Mouse (Mus musculus): ENCODE results near the gene Cdk5rap1.

Cdk5rap1 gene

DNA sequence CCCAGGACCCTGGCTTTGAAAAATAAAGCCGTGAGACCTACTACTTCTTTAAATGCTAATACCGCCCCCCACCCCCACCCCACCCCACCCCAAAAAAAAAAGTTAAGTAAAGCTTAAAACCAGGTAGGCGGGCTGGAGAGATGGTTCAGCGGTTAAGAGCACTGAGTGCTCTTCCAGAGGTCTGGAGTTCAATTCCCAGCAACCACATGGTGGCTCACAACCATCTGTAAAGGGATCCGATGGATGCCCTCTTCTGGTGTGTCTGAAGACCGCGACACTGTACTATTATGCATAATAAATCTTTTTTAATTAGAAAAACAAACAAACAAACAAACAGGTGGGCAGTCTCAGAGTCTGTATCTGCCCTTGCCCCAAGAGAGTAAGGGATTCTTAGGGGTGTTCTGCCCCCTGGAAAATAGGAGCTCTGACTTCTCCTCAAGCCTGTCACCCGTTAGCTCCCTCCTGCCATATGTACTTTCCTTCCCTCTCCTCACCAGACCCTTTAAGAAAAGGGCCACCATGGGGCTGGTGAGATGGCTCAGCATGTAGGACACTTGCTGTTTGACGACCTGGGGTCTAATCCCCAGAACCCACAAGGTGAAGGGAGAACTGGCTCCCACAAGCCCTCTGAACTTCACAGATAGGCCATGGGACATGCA is at the start of gene Cdk5rap1:
Gene Cdk5rap1, minus strand, starts transcription at position 169 of the 659 bp plus-strand sequence.
- DNase-seq (ENCODE audit: low read depth, low spot score): no peak

DNA sequence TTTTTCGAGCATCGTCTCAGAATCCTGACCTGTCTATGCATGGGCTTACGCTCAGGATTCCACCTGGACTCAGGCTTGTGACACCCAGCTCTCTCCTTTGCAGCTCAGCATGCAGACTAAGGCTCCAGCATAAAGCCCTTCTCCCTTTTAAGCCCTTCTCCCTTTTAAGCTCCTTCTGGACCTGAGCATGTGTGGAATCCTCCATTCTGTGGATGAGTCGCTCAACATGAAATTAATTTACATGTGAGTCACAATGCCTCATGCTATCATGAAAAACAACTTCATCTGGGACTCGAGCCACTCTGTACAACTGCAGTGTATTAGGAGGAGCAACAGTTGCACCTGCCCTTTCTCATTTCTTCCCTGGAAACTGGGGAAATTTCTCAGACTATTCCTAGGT is 49.4 kb upstream of the Cdk5rap1 start:
- DNase-seq (ENCODE audit: low read depth, low spot score): no peak

DNA sequence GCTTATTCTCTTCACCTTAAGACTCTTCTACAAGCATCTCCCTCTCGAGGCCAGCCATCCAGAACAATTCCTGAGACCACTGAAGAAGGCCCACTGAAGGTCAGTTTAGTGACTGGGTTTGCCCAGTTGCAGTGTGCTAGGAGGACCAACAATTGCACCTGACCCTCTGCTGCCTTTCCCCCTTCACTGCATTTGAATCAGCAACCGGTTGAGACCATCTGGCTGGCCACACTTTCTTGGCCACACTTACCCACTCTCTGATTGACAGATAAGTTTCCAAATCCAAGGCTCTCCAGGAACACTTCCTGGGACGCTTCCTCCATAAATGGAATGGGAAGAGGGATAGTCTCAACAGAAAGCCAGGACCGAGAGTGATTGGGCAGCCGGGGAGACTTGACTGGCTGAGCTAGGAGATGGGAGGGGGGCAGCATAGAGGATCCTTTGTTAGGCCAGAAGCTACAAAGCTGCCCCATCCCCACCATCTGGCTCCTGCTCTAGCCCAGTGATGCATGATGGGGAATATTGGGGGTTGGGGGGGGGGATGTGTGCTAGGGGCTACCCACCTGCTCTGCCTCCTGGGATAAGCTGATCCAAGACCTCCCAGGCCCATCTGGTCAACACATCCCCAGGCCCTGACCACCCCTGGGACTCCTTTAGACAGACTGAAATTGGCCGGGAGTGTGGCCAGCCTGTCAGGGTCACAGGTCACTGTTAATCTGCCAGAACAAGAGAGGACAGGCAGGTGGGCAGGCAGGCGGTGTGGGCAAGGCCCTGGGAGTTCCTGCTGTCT is 48.3 kb upstream of the Cdk5rap1 start:
- no peak for DNase-seq (ENCODE audit: low read depth, low spot score)

DNA sequence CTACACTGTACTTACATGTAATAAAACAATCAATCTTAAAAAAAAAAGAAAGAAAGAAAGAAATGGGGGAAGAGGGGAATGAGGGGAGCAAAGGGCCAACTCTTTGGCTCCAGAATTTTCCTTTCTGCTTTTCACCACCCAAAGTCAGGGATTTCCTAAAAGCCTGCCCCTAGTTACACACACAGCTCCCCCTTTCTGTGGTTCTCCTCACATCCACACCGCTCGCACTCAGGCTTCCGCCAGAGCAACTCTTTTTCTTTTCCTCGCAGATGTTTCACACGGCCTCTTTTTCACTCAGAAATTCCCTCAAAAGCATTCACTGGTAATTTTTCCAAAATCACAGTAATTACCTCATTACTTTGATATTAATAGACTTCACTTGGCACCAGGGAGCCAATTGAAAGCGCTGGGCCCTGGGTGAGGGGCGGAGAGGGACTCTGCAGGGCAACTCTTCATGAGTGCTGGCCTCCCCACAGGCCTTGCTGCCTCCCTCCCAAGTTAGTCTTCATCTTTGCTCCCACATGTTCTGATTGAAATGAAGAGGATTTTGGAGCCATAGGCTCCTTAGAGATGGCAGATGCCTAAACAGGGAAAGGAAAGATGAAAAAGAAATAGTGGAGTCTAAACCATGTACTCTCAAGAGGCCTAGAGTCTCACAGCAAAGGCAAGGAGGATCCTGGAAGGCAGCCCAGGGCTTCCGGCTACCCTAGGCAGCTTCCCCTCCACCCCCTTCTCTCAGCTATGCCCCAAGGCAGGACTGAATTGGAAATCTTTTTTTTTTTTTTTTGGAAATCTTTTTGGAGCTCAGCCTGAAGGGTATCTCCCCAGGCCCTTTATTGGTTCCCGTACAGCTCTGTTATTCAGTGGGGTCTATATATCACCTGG is 47.1 kb upstream of the Cdk5rap1 start:
- no peak for DNase-seq (ENCODE audit: low read depth, low spot score)

DNA sequence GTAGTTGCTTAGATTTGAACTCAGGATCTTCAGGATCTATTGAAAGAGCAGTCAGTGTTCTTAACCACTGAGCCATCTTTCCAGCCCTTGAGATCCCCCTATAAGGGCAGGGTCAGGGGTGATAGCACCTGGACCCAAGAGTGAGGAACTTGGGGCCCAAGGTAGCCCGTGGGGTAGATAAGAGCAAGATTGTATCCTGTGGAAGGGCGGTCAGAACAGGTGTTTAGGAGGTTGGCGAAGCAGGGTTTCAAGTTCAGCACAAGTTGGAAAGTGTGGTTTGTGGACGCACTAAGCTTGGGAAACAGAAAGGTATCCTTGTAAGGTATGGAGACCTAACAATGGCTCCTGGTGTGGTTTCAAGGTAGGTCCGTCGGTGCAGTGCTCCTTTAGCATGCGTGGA is 45.2 kb upstream of the Cdk5rap1 start:
- no peak for DNase-seq (ENCODE audit: low read depth, low spot score)

DNA sequence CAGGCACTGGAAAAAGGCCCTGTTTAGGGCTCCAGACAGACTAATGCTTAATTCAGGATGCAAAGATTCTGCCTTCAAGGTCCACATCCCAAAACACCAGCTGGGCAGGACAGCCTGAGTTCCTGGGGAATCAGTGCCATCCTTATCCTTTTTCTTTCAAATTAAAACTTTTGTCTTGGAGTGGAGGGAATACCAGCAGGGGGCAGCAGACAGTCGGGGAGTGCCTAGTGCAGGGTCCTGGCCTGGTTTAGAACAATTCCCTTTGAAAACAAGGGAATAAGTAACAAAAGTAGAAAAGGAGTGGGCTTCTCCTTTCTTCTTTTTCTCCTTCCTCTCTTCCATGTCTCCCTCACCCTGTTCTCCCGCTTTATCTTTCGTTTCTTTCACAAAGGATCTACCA is 44.3 kb upstream of the Cdk5rap1 start:
- peak; percentile 72 for DNase-seq (ENCODE audit: low read depth, low spot score)

DNA sequence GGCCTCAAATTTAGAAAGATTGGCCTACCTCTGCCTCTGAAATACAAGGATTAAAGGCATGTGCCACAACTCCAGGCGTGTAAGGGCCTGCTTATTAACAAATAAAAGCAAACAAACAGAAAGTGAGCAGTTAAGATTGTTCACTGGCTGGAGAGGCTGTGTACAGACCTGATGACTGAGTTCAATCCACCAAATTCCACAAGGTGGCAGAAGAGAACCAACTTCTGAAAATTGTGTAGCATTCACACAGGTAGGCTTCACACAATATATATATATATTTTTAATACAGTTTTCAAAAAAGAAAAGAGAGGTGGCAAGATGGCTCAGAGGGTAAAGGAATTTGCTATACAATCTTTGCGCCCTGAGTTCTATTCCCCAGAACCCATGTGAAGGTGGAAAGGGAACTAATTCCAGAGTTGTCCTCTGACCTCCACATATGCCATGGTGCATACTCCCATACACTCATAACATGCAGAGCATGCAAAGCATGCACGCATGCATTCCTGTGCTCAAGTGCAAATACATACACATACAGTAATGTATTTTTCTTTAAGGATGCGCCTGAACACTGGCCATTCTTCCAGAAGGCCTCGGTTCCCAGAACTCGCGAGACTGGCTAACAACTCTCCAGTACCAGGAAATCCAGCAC is 39.3 kb upstream of the Cdk5rap1 start:
- peak; percentile 70 for DNase-seq (ENCODE audit: low read depth, low spot score)

DNA sequence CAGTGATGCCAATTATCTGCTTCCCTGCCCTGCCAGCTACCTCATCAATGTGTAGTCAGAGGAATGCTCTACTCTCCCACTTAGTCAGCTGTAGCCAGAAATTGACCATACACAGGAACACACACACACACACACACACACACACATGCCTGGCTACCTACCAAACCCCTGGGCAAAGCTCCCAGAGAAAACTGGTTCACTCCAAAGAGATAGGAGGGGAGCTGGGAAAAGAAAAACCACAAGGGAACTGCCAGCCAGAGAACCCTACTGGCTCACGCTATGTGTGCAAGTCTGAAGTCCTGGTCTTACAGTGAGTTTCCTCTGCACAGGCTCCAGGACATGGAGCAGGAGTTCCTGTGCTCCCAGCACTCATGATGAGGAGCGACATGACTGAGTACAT is 37.5 kb upstream of the Cdk5rap1 start:
- DNase-seq (ENCODE audit: low read depth, low spot score): no peak

DNA sequence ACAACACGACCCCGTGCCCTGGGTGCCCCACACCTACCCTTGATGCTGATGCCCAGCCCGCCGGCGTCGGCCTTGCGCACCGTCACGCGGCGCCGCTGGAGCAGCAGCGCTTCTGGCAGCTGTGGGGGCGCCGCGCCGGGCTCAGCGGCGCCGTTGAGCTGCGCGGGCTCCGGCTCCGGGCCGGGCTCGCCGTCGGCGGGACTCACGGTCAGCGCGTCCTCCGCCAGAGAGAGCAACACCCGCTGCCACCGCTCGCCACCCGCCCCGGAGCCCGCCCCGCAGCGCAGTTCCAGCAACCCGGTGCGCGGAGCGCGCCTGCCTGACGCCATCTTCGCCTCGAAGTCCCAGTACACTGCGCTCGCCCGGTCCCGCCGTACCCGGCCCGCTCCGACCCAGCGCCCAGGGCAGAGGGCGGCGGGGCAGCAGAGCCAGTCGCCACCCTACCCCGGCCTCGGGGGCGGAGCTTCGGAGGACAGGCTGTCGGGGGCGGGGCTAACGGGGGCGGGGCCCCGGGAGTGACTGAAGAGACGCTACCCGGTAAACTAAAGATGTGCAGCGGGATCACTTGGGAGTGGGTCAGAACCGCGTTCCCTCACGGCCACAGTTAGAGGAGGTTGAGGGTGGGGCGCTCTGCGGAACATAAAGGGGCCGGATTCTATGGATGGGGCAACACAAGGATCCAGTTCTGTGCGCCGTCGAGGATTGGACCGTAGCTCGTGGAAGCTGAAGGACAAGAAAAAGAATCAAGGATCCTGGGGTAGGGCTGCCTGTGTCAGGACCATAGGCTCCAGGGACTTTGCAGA is 35.0 kb upstream of the Cdk5rap1 start, which contains the start of gene Snta1:
Gene Snta1, minus strand, starts transcription at position 457 of the 803 bp plus-strand sequence.
- DNase-seq (ENCODE audit: low read depth, low spot score): peak; percentile 81

DNA sequence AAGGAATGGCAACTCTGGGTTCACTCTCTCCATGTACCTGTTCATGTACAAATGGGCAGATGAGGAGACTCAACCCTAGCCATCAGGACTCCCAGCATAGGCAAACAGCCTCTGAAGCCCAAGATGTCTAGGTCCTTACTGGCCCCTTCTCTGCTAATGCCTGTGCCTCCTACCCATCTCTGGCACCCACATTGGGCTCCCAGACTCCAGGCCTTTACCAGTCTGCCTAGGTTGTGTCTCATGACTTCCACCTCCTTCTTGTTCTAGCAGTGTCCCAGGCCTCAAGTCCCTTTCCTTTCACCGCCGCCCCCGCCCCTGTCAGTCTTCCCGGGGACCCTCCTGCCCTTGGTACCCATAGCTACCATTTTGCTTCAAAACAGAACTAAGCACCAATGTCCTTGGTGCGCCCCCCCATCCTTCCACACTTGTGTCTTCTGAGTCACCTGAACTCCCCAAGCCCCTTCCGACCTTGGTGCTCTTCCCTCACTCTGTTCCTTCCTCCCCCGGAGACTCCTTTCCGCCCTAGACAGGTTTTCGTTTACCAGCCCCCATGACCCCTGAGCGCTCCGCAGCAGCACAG is 34.3 kb upstream of the Cdk5rap1 start:
- no peak for DNase-seq (ENCODE audit: low read depth, low spot score)

DNA sequence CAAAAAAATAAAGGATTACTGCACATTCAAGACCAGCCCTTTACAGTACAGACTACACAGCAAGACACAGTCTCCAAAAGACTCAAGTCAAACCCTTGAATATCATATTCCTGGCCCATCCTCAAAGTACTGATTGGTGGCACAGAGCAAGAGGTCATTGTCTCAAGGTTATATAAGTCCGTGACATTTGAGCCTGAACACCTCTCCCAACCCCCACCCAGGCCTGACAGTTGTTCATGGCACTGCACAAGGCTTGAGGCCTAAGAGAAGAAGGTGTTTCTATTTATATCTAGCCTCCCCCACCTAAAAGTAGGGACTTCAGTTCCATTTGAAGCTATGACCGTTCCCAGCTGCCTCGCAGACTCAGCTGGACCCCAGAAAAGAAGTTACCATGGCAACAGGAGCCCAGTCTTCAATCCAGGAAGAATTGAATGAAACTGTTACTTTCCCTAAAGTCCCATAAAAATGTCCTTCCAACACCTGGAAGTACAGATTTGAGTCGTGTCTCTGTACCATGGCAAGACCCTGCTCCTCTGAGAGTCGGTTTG is 32.7 kb upstream of the Cdk5rap1 start:
- no peak for DNase-seq (ENCODE audit: low read depth, low spot score)

DNA sequence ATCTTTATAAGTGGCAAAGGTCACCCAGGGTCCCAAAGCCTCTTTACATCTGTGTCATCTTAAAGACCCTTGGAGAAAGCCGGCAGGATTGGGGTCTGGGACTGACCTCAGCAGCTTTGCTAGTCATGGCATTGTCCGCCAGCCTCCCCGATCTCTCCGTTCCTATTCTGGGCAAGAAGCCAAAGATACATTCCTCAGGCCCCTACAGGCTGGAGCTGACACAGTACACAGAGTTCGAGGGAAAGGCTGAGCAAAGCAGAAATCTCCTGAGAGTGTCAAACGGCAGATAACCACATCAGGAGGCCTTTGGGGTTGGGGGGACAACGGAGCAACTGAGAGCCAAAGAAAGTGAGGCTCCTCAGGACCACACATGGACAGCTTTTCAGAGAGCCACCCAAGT is 30.0 kb upstream of the Cdk5rap1 start:
- no peak for DNase-seq (ENCODE audit: low read depth, low spot score)

DNA sequence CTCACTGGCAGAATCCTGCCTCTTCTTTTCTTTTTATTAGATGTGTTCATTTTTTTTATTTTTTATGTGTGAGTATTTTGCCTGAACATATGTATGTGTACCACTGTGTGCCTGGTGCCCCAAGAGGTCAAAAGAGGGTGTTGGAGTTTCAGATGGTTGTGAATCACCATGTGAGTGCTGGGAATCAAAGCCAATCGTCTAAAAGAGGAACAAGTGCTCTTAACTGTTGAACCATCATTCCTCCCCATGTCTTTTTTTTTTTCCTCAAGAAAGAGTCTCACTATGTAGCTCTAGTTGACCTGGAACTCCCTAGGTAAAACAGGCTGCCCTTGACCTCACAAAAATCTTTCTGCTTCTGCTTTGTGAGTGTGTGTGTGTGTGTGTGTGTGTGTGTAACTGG is 29.2 kb upstream of the Cdk5rap1 start:
- DNase-seq (ENCODE audit: low read depth, low spot score): no peak

DNA sequence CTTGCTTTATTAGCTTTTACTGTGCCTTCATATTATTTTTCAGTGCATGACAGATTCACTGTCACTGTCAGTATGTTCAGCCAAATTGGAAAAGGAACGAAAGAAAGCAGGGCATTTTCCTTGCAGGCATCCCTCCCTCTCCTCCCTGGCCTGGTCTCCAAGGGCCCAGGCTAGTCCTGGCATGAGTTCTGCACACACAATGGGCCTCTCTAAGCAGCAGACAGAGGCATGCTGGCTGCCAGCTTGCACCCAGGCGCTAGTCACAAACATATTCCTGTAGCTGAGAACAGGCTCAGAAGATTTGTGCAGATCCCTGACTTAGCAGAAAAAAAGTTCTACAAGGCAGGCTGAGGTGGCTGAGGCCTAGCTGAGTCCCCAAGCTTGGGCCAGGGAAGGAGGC is 26.5 kb upstream of the Cdk5rap1 start:
- DNase-seq (ENCODE audit: low read depth, low spot score): no peak

DNA sequence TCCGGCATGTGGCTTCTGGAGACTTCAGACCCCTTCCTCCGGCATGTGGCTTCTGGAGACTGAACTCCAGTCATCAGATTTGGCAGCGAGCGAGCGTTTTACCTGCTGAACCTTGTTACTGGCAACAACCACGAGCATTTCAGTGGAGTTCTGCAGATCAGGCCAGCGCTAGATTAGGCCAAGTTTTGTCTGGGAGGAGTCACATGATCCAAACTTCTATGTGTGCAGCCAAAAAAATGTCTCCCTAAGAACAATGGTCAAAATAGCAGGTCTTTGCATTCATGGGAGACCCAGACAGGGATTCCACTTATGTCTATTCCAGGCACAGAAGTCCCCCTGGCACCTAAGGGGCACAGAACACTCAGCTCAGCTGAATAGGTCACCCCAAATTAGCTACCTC is 25.5 kb upstream of the Cdk5rap1 start:
- no peak for DNase-seq (ENCODE audit: low read depth, low spot score)

DNA sequence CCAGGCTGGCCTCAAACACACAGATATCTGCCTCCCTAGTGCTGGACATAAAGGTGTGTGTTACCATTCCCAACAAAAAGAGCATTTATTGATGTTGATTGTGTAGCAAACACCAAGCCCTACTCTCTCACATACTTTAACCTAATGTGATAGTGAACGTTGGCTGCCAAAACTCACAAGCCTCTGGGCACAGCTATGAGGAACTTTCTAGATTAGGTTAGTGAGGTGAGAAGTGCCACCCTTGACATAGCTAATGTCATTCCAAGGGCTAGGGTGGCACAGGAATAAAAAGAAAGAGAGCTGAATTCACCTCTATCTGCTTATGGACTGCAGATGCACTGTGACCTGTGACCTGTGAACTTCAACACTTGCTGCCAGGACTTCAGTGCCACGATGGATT is 23.7 kb upstream of the Cdk5rap1 start:
- DNase-seq (ENCODE audit: low read depth, low spot score): no peak

DNA sequence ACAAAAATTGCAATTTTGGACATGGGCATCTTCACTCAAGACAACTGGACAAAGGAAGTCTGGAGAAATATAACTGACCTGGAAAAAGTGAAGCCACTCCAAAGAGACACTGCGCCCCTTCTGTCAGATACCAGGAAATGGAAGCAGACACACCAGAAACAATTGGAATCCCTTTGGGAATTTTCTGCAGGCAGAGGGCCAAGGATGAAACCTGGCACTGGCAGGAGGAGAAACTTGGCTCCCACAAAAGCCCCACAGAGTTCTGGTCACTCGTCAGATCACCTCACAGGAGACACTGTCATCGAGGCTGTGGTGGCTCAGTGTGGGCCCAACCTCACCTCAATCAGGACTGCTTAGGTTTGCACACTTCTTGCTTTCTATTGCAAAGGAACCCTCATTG is 21.8 kb upstream of the Cdk5rap1 start:
- DNase-seq (ENCODE audit: low read depth, low spot score): no peak

DNA sequence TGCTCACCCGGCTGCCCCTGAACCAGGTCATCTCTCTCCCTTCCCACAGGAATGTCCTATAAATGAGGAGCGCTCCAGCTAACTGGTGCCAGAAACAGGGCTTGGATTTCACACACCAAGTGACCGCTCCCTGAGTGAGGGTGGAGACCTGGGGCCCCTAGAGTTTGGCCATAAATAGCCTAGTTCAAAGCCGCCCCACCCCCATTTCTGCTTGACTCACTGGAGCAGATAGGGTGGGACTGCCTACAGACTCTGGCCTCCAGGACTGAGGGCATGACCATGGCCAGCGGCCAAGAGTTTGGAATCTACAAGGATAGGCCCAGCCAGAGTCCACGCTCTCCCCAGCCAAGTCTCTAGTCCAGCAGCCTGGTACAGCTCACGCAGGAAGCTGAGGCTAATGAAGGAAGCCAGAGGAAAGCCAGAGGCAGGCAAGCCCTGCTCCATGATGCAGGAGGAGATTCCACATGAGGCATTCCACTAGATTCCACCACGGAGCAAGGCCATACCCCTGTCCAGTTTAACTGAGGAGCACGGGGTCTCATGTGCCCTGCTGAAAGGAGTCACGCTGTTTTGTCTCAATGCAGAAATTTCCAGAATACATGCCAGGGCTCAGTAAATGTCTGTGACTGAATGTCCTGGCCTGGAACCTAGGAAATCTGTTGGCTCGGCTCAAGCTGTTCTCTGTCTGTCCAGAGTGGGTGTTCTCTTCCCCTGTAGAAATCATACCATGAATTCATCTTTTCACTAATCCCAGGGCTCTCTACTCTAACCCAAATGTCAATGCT is 17.6 kb upstream of the Cdk5rap1 start:
- no peak for DNase-seq (ENCODE audit: low read depth, low spot score)

DNA sequence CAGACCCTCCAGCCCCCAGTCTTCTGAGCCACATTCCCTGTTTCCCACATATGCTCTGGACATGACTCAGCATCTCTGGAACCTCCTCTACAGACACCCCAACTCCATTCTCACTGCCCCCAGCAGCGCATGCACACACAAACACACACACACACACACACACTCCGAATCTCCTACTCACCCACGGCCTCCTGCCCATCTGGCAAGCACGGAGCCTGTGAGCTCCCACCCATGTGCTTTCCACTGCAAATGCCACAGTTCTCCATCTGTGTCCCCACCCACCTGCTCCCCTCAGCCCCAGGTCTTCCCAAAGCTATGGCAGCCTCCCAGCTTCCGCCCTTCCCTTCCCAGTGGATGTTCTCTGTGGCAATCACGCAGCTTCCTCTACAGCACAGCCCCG is 6.3 kb upstream of the Cdk5rap1 start:
- no peak for DNase-seq (ENCODE audit: low read depth, low spot score)
